Mouse (Mus musculus): ENCODE results near the gene Bcl2.

Gene Bcl2

DNA sequence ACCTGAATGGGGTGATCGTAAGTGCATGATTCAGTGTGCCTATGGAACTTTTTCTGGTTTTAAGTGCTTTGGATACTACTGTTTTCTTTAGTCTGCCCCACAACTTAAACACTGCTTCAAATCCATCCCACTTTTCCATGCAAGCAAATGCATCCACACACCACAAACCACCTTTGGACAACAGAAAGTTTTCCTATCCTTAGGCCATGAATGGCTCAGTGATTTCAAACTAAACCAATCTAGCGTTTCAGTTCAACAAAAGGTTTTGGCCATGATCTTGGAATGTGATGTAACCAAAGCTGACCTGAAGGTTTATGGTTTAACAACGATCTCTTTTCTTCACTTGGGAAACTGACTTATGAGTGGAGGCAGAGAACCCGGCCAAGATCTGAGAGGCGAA lies 51.6 kb downstream of the Bcl2 start:
- DNase-seq = no peak

DNA sequence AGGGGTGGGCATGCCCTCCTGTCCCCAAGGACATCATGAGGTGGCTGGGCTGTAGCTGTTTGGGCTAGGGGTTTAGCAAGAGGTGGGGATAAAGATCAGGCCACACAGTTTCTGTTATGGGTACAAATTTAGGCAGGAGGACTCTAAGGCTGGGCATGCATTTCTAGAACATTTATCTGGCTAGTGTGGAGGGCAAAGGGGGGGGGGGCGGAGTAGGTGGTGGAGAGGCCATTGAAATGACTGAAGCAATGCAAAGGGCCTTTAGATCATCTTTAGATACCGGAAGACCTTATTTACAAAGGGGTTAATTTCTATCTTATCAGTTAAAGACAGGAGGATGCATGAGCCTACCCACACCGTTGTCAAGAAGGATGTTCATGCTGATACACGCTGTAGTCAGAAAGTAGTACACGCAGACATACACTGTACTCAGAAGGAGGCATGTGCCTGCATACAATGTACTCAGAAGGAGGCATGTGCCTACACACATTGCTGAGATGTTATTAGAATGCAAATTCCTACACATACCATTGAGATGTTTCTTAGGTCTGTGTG lies 55.7 kb downstream of the Bcl2 start:
- DNase-seq = no peak

DNA sequence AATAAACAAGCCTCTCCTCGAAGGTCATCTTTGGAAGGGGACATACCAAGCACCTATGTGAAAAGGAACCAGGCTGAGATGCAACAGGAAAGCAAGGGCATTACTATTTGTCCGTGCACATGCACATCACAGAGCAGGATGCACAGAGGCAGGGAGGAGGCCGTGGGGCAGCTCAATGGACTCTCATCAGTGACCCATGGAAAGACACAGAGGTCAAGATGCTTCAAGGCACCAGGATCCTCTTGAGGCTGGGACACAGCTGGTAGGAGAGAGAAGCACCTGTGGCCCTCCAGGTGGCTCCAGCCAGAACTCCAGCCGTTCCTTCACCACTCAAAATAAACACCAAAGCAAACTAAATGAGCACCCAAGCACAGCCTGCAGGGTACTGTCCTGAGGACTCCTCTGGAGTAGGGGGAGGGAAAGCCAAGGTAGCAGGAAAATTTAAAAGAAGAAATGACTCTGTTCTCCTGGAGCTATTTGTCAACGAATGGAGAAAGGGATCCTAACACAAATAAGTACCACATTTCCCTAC lies 57.8 kb downstream of the Bcl2 start:
- no peak for DNase-seq

DNA sequence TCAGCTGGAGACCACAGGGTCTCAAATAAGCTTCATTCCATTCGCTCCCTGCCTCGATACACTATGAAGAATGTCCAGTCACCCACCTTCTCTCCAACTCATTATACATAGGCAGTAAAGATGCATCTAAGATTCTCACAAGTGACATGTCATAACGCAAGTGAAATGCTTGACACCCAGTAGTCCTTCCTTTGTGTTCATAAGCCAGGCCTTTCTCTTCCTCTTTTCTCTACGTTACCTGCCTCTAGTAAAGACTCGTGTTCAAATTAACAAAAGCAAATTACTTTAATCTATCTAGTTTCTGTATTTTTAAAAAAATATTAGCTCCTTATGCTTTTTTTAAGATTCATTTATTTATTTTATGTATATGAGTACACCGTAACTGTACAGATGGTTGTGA lies 59.8 kb downstream of the Bcl2 start:
- DNase-seq = no peak

DNA sequence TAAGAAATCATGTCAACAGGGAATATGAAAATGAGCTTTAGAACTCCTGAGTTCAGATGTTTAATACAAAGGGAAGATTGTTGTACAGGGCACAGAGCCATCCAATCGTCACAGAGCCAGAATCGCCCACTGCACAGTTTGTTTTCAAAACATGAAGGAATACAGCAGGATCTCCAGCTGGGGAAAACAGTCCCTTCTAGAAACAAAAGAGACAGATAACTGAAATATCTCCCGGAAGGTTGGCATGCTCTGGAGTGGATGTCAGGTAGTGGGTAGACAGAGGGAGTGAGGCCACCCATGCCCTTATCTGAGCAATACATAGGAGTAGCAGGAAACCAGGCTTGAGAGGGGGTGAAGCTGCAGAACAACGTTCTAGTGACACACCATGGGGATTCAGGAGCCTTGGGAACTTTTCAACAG lies 60.6 kb downstream of the Bcl2 start:
- DNase-seq = no peak

DNA sequence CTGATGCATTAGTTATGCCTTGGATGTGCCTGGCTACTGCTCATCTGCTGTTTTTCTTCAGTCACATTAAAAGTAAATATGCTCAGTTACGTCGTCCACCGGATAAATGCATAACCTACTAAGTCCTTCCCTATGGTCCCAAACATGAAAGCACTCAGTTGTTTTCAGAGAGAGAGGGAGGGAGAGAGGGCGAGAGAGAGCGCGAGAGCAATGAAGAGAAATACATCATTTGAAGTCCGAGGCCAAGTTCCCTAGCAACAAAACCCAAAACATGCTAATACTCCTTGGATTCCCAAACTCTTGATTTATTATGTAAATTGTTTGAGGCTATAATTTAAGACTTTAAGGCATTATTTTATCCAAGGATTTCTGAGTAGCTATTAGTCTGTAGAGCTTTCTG lies 62.9 kb downstream of the Bcl2 start:
- no peak for DNase-seq

DNA sequence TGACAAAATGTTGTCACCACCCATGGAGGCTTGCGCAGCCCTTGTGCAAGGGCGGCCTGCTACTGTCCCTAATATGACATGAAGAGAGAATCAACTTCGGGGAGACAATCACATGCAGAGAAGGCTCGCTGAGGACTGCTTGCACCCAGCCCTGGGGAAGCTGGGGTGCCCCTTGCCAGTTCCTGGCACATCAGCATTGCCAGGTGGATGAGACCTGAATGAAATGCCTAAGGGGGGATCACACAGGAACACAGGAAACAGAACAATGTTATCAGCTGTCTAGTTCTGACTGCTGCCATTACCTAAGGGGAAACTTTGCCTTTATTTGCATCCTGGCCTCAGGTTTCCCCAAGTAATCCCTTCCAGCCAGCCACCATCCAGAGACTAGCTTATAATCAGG lies 63.6 kb downstream of the Bcl2 start:
- DNase-seq = no peak

DNA sequence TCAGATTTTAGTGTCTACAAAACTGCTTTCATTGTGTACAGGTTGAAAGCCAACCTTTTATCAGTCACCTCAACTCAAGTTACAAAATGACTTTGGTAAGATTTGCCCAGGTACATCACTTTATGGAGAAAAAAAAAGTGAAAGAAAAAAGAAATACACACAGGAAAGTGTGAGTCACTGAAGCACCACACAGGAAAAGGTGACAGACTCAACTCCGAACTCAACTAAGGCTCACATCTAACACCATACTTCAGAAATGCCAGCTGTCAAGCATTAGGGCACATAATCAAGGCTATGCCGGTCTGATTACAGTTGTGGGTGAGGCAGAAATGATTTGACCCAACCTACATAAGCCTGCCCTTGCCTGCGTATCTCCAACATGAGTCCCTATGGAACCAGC lies 66.7 kb downstream of the Bcl2 start:
- no peak for DNase-seq

DNA sequence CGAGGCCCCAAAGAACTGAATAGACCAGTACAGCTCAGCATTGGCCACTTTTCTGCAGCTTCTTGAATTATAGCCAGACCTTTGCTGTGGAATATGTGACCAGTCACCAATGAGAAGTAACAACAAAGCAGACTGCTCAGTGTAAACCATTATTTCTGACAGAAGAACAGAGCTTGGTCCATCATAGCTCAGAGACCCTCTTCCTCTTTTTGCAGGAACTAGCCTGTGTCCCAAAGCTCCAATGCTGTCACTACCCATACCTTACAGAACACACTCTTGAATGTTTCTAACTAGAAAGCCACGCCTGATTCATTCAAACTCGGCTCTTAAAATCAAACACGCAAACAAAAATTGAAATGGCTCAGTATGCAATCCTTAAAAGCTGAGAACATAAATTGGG lies 69.5 kb downstream of the Bcl2 start:
- no peak for DNase-seq

DNA sequence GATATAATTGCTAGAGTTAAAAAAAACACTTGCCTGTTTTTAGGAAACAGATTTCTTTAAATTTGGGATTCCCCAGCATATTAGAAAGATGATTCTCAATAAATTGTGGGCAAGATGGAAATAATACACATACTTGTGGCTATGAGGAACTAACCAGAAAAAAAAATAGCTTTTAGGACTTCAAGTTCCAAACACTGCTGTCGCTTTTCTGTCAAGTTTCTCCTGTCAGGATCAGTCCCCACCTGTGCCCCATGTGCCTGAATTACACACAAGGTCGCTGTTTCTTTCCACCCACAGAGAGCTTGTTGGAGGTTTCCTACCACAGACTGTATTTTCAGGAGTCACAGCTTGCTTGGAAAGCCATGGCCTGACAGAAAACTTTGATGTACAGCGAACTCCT lies 70.5 kb downstream of the Bcl2 start:
- DNase-seq = no peak

DNA sequence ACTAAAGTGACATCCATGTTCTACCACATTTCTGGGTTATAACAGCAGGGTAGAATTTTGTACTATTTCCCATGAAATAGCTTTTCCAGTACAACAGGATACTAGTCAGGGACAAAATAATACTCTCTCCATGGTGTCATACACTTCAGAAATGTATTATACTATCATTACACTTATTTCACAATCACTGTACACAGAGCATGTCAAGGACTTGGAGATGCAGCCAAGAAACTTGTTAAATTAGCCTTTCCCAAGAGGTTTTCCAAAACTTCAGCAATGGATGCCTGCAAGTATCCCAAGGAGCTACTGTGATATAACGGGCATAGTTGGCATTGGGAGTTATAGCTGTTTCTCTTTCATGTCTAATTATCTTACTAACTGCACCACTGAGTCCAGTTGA lies 73.5 kb downstream of the Bcl2 start:
- no peak for DNase-seq

DNA sequence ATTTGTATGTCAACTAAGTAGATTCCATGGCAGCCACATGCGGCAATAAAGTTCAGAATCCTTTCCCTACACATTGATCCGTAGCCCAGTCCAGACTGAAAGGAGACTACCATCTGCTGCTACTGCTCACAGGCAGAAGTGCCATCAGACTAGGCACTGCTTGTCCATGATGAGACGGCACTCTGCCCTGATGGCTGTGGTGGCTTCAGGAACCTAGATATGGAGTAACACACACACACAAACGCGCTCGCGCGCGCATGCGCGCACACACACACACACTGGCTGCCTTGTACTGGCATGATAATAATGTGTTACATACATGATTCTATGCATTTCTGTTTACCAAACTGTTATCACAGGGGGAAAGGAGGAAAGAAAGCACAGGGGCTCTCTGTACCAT lies 76.4 kb downstream of the Bcl2 start:
- no peak for DNase-seq

DNA sequence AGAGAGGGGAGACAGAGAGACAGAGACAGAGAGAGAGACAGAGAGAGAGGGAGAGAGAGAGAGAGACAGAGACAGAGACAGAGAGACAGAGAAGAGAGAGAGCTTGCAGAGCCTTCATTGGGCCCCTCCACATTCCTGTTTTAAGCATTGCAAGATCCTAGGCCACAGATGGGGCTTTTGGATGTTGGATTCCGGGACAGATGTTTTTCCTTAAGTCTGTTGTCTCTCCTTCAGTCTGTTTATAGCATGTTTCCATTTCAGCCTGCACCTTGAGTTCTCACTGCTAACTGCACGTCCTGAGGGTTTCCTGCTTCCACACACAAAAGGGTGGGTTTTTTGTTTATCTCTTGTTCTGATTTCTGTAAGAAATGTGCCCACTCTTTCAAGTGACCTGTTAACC lies 77.4 kb downstream of the Bcl2 start:
- DNase-seq = no peak

DNA sequence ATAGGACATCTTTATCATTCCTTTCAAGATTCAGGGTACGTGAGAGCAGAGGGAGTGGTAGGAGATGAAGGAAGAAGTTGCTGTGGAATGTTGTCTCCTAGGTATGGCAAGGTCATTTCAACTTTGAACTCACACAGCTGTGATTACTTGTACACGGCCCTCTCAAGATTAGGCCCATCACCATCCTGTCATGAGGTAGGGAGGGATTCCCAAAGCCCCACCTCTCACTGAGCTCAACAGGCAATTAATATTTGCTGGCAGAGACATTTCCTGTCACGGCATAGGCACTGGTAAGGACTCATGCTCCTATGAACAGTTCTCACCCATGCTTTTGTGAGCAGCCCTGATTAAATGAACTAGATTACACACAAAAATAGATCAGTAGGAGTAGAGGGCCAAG lies 80.9 kb downstream of the Bcl2 start:
- DNase-seq = no peak

DNA sequence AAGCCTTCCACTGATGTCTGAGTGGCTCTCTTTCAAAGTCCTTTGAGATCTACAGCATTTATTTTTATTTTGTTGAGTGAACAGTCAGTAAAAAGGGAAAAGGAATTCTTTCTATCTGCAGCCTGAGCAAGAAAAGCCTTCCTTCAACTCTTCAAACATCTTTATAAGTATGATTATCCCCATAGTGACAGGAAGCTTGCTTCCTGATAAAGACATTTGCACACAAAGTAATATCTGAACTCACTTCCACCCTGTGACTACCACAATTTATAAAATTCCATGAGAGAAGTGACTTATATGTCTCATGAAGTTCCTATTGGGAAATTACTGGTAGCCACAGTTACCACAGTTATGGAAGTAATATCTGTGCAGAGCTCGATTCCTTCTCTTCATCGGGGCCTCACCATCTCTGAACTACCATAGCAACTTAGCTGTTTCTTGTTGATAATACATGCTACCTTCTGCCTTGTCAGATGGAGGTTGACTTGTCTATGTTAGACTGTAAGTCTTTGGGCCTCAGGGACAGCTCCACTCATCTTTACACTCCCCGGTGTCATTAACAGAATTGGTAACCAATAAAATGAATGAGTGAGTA lies 82.1 kb downstream of the Bcl2 start:
- no peak for DNase-seq

DNA sequence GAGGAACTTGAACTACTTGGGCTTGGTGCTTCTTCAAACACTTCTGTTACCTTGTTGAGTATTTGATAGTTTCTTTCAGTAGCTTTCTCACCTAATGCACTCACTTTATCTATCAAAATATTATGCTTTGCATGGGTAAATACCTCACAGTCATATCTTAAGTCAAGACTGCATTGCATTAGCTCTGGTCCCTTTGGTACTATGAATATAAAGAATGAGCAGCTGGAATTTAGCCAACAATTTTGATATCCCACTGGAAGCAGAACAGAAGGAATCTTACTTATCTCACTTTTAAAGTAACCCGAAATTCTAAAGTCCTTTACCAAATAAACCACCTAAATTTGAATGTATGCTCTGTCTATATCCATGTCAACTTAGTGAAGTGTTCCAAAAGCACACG lies 83.1 kb downstream of the Bcl2 start:
- DNase-seq = no peak

DNA sequence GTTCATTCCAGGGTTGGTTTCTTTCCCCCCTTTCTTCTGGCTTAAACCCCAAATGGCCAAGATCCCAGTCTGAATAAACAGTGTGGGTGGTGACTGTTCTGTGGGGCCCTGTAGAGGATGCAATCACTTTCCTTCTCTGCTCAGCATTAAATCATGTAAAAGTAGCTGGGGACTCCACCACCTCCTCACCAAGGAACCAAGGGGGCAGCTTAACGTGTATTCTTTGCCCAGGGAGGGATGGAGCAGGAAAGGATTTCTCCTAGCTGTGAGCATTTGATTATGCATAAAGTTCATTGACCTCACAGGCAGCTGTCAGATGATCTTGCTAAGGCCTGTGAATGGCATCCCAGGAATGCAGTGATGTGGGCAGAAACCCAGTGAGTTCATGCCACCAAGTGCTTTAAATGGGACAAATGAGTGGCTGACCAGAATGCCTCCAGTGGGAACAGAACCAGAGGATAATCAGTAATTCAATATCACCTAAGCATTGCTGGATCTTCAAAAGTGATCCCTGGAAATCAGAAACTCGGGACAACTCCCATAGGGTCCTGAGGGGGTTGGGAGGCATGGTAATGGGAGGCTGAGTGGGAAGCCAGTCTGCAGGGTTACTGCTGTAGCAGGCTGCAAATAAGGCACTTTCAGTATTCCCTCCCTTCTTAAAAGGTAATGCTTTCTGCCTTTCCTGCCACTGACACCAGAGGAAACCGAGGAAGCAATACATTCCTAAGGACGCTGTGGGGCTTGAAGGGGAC lies 84.0 kb downstream of the Bcl2 start:
- DNase-seq = no peak

DNA sequence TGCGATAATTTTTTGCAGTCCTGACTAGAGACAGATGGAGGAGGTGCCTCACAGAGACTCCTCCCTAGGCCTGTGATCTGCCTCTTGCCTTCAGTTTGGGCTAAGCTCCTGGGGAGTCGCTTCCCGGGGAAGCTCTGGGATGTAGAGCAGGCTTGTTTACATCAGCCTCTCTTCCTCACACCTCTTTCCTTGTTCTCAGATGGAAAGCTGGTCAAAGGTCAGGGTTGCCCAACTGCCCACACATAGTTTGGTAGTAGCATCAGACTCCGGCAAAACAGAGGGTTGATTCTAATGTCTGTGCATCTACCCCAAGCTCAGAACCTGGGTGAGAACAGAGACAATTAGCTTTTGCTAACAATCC lies 84.6 kb downstream of the Bcl2 start:
- no peak for DNase-seq

DNA sequence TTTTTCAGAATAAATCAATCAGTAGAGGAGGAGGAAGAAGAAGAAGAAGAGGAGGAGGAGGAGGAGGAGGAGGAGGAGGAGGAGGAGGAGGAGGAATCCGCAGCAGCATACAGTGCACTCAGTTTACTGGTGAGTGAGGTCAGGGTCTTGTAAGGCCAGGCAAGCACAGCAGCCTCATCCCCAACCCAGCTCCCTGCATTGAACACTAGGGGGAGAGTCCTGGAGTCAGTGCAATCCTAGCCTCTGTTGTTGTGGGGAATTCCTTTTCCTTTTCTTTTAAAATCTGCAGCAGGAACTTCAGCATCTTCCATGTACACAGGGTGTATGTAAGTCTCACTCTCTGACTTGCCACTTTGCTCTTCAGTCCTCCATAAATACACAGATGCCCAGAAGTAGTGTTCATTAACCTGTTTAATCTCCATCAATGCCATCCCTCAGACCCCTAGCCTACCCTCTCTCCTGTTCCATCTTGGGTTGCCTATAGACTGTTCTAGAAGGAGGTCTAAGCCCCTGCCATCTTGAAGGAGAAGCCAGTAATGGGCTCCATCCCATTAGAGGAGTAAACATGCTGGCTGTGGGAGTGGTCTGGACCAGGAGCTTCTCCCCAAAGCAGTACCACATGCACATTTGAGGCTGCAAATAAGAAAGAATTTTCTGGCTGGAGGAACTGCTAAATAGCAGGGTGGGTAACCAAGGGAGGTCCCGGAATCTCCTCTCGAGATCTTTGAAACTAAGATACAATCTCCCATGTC lies 85.2 kb downstream of the Bcl2 start:
- no peak for DNase-seq

DNA sequence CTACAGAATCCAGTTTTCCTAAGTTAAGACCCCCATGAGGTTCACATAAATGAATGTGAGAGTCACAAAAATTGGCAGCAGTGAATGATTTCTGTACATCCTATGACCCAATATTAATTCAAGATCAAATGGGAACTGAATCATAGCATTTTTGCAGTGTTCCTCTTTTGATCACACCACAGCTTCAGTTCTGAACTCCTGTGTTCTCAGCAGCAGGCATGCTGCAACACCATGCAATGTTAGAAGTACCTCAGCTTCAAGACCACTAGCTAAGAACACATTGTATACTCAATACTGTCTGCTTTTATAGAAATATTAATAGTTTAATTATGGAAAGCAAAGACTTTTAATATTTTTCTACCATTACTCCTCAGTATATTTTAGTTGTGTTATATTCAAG lies 85.8 kb downstream of the Bcl2 start:
- no peak for DNase-seq

DNA sequence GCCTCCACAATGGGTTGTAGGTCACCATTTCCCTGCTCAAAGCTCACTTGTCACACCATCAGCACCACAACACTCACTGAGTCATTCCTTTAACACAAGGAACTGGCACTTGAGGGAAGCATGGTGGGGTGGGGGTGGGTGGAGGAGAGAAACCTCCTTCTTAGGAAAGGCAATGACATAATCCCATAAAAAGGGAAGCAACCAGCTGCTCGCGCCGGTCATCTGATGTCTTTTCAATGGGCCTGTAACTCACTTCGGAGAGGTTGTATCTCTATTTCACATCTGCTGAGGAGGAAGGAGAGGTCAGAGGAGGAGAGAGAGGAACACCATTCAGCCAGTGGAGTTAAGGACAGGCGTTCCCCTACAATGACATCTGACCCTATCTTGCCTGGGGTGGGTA lies 86.8 kb downstream of the Bcl2 start:
- DNase-seq = no peak

DNA sequence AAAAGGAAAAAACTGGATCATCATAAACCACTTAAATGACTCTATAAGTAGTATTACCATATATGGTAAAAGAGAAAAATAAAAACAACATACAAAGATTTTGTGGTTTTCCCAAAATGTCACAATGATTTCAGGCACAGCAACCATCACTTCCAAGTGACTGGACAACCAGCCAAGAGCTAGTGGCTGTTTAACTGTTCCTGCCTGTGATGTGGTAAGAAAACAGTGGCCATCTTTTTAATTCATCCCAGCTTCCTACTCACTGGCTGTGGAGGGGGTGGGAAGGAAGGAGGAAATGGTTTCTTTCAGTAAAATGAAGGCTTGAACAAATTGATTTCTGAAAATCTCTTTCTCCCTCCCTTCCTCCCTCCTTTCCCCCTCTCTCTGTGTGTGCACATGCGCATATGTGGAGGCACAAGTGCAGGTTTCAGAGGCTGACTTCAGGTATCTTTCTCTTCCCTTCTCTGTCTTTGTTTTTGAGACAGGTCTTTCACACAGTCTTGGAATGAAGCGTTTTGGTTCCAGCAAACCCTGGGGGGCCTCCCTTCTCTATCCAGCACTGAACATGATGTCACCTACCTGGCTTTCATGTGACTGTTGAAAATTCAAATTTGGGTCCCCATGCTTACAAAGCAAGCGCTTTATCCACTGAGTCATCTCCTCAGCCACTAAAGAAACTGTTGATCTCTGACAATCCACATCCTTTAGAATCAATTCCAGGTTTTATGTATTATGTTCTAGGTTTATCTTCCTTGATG lies 93.7 kb downstream of the Bcl2 start:
- no peak for DNase-seq

DNA sequence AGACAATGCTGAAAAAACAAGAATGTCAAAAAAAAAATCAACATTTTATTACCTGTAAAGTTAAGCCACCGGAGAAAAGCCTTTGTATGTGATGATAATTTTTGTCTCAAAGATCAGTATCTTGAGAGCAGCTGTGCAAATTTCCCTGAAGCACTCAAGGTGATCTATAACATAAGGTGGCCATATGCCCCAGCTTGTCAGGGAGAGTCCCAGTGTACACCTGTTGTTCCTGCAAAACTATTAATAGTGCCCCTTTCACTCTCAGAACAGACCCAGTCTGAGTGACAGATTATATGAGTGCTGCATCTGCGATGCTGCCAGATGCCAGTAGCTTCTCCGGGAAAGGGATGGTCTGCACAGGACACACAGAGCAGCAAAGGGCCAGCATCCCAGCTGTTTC lies 95.3 kb downstream of the Bcl2 start:
- DNase-seq = no peak
